ENCODE assay signal across 27 mouse cellular contexts in the genomic region with DNA sequence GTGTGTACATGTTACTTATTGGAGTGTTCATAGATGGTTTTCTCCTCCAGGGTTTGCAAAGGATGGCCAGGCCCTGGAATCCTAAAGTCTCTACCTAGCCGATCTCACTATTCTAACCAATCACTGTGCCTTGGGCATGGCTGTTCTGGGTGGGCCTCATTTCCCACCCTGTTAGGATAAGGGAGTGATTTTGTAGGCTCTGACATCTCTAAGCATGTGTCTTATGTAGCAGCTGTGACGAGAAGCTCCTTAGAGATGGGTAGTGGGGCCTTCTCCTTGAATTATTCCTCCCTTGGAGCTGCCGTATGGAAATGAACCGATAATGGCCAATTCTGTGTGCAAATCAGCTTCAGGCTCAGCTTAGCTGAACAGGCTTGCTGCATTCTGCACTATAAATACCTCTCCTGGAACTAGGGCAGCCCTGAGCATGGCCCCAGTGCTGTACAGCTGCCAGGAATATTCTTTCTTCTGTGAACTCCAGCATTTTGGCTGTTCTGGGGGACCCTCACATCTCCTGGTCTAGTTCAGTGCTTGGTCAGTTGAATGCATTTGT.
A peak's percentile ranks its signal among the peaks of the same experiment; 100 is the strongest.
DNase-seq lines count a peak whose midpoint lies in the region; ATAC-seq and TF ChIP-seq lines count a peak whose summit lies in the region.
"Had no signal": no experiment of that assay in that cellular context is flagged by ENCODE, and none has a peak within 500 bp of the region (broad histone marks: within the 10 kb centered on the region; RNA-seq: fewer than 3 reads in every experiment).

No protein-coding gene starts in this region.

- H3K4me2 ChIP-seq in forebrain, embryonic 12.5 days, result no peak overlapping the region
- no peak overlapping the region for H3K4me2 ChIP-seq in forebrain, embryonic 11.5 days (ENCODE audit: low read depth, low read length, severe bottlenecking)
- H3K4me2 ChIP-seq in hindbrain, embryonic 13.5 days, result no peak overlapping the region
- no peak overlapping the region for H3K4me2 ChIP-seq in hindbrain, embryonic 14.5 days (replicated peaks)
- no peak overlapping the region for H3K4me2 ChIP-seq in midbrain, postnatal 0 days (ENCODE audit: low read depth, low read length, poor library complexity, severe bottlenecking)
- H3K4me2 ChIP-seq in midbrain, embryonic 11.5 days, result no peak overlapping the region
- H3K4me2 ChIP-seq in neural tube, embryonic 14.5 days (ENCODE audit: low read depth, low read length), result no peak overlapping the region
- H3K4me2 ChIP-seq: heart, embryonic 11.5 days; kidney, embryonic 15.5 days; liver, embryonic 12.5 days; midbrain, embryonic 12.5 days had no signal

- DNase-seq in forebrain, embryonic 11.5 days (ENCODE audit: low spot score), result no peak
- DNase-seq in hindbrain, embryonic 14.5 days (ENCODE audit: low spot score), result no peak
- peak; percentile 17 for DNase-seq in midbrain, postnatal 0 days (ENCODE audit: low spot score)
- DNase-seq in midbrain, embryonic 11.5 days (ENCODE audit: low spot score, missing footprints), result no peak
- DNase-seq in layer of hippocampus, adult 8-10 months (ENCODE audit: low spot score in 2 of 2), result no peak
- DNase-seq: adrenal gland, postnatal 10 days; cerebellum, adult 18-20 months; cerebellum, postnatal 10 days; gastrocnemius, postnatal 25 days; heart, adult 11 months; heart, postnatal 4 days; kidney, adult 18-20 months; kidney, postnatal 25 days; layer of hippocampus, postnatal 36 days; left cerebral cortex, postnatal 4 days; liver, postnatal 0 days; lung, postnatal 36 days; thymus, postnatal 4 days had no signal

- H3K9ac ChIP-seq in forebrain, embryonic 12.5 days, result no peak overlapping the region
- no peak overlapping the region for H3K9ac ChIP-seq in forebrain, embryonic 11.5 days (ENCODE audit: low read length)
- H3K9ac ChIP-seq in hindbrain, embryonic 13.5 days, result no peak overlapping the region
- H3K9ac ChIP-seq in hindbrain, embryonic 14.5 days, result no peak overlapping the region
- H3K9ac ChIP-seq in midbrain, postnatal 0 days (replicated peaks; ENCODE audit: low read length, poor library complexity, severe bottlenecking), result no peak overlapping the region
- no peak overlapping the region for H3K9ac ChIP-seq in midbrain, embryonic 11.5 days (ENCODE audit: low read length)
- H3K9ac ChIP-seq in neural tube, embryonic 14.5 days (replicated peaks; ENCODE audit: low read depth, low read length), result no peak overlapping the region
- H3K9ac ChIP-seq: kidney, embryonic 15.5 days; liver, embryonic 12.5 days; liver, postnatal 0 days; midbrain, embryonic 12.5 days had no signal

- peaks cover 18% of the 10 kb centered on the region for H3K27me3 ChIP-seq in forebrain, embryonic 12.5 days
- 0 out of 2 replicates have a peak, but pooled peaks cover 3% of the 10 kb centered on the region for H3K27me3 ChIP-seq in forebrain, embryonic 11.5 days (ENCODE audit: control insufficient read depth, insufficient read depth, low read length)
- H3K27me3 ChIP-seq in hindbrain, embryonic 13.5 days, result no peaks in the 10 kb centered on the region
- H3K27me3 ChIP-seq in hindbrain, embryonic 14.5 days (ENCODE audit: control insufficient read depth, insufficient read depth, low read length), result no peaks in the 10 kb centered on the region
- H3K27me3 ChIP-seq in midbrain, postnatal 0 days (ENCODE audit: insufficient read depth, low read length), result no peaks in the 10 kb centered on the region
- 0 out of 2 replicates have a peak, but pooled peaks cover 2% of the 10 kb centered on the region for H3K27me3 ChIP-seq in midbrain, embryonic 11.5 days (ENCODE audit: control insufficient read depth, insufficient read depth, low read length)
- H3K27me3 ChIP-seq in neural tube, embryonic 14.5 days (ENCODE audit: control insufficient read depth, insufficient read depth, low read length), result no peaks in the 10 kb centered on the region
- H3K27me3 ChIP-seq: CH12.LX; kidney, embryonic 15.5 days; liver, embryonic 12.5 days had no signal

- 0 out of 2 replicates have a peak, but pooled peaks have one; percentile 31 for ATAC-seq in forebrain, embryonic 12.5 days (ENCODE audit: low FRiP score)
- no peak for ATAC-seq in forebrain, embryonic 11.5 days (replicated peaks; ENCODE audit: low FRiP score)
- 0 out of 2 replicates have a peak, but pooled peaks have one; percentile 36 for ATAC-seq in hindbrain, embryonic 13.5 days (ENCODE audit: low FRiP score)
- ATAC-seq in hindbrain, embryonic 14.5 days (ENCODE audit: low FRiP score), result no peak; the same call in 1 of the 2 replicates
- no peak for ATAC-seq in midbrain, postnatal 0 days (ENCODE audit: low FRiP score)
- no peak for ATAC-seq in midbrain, embryonic 11.5 days (ENCODE audit: low FRiP score)
- ATAC-seq in neural tube, embryonic 14.5 days (ENCODE audit: low read depth), result peak; percentile 50; the same call in 1 of the 2 replicates
- ATAC-seq: liver, embryonic 12.5 days; liver, postnatal 0 days had no signal

- no peak overlapping the region for H3K27ac ChIP-seq in forebrain, embryonic 12.5 days
- H3K27ac ChIP-seq in forebrain, embryonic 11.5 days (ENCODE audit: low read depth, low read length), result no peak overlapping the region
- H3K27ac ChIP-seq in hindbrain, embryonic 13.5 days, result 0 out of 2 replicates have a peak overlapping the region, but pooled peaks have one; percentile 25
- H3K27ac ChIP-seq in hindbrain, embryonic 14.5 days, result no peak overlapping the region
- H3K27ac ChIP-seq in midbrain, postnatal 0 days (ENCODE audit: low read depth, low read length), result no peak overlapping the region
- no peak overlapping the region for H3K27ac ChIP-seq in midbrain, embryonic 11.5 days (ENCODE audit: low read depth, low read length)
- H3K27ac ChIP-seq in neural tube, embryonic 14.5 days (ENCODE audit: low read depth, low read length), result peak overlapping the region; percentile 48; the same call in 1 of the 2 replicates
- H3K27ac ChIP-seq: kidney, embryonic 15.5 days; liver, embryonic 12.5 days; midbrain, embryonic 12.5 days had no signal

- H3K4me3 ChIP-seq in forebrain, embryonic 12.5 days (replicated peaks), result no peak overlapping the region
- H3K4me3 ChIP-seq in forebrain, embryonic 11.5 days (ENCODE audit: low read depth, low read length), result no peak overlapping the region
- no peak overlapping the region for H3K4me3 ChIP-seq in hindbrain, embryonic 13.5 days
- H3K4me3 ChIP-seq in hindbrain, embryonic 14.5 days (replicated peaks; ENCODE audit: low read length), result no peak overlapping the region
- H3K4me3 ChIP-seq in midbrain, postnatal 0 days (ENCODE audit: low read depth, low read length), result no peak overlapping the region
- H3K4me3 ChIP-seq in midbrain, embryonic 11.5 days (ENCODE audit: low read depth, low read length), result no peak overlapping the region
- H3K4me3 ChIP-seq in neural tube, embryonic 14.5 days (ENCODE audit: low read depth, low read length), result no peak overlapping the region
- H3K4me3 ChIP-seq: erythroblast, embryonic 14.5 days; kidney, embryonic 15.5 days; liver, embryonic 12.5 days; midbrain, embryonic 12.5 days had no signal

- H3K4me1 ChIP-seq in forebrain, embryonic 12.5 days, result 0 out of 2 replicates have a peak, but pooled peaks cover 3% of the 10 kb centered on the region
- H3K4me1 ChIP-seq in forebrain, embryonic 11.5 days (replicated peaks; ENCODE audit: control insufficient read depth, insufficient read depth, low read length), result no peaks in the 10 kb centered on the region
- H3K4me1 ChIP-seq in hindbrain, embryonic 13.5 days (replicated peaks), result peaks cover 6% of the 10 kb centered on the region; the same call in 1 of the 2 replicates
- H3K4me1 ChIP-seq in hindbrain, embryonic 14.5 days (replicated peaks; ENCODE audit: control insufficient read depth, insufficient read depth, low read length), result peaks cover 4% of the 10 kb centered on the region; the same call in 1 of the 2 replicates
- H3K4me1 ChIP-seq in midbrain, postnatal 0 days (ENCODE audit: insufficient read depth, low read length), result no peaks in the 10 kb centered on the region; the same call in 1 of the 2 replicates
- H3K4me1 ChIP-seq in midbrain, embryonic 11.5 days (ENCODE audit: control insufficient read depth, insufficient read depth, low read length), result no peaks in the 10 kb centered on the region; the same call in 1 of the 2 replicates
- peaks cover 12% of the 10 kb centered on the region for H3K4me1 ChIP-seq in neural tube, embryonic 14.5 days (ENCODE audit: control insufficient read depth, insufficient read depth, low read length)
- H3K4me1 ChIP-seq: kidney, embryonic 15.5 days; liver, embryonic 12.5 days had no signal

- TF ChIP-seq CTCF in midbrain, postnatal 0 days (IDR thresholded peaks at IDR 0.05), result no peak

- no peaks in the 10 kb centered on the region for H3K9me3 ChIP-seq in forebrain, embryonic 12.5 days
- no peaks in the 10 kb centered on the region for H3K9me3 ChIP-seq in forebrain, embryonic 11.5 days (ENCODE audit: control insufficient read depth, low read length)
- H3K9me3 ChIP-seq in hindbrain, embryonic 13.5 days, result no peaks in the 10 kb centered on the region
- no peaks in the 10 kb centered on the region for H3K9me3 ChIP-seq in hindbrain, embryonic 14.5 days (ENCODE audit: control insufficient read depth, low read length)
- H3K9me3 ChIP-seq in midbrain, postnatal 0 days (ENCODE audit: low read length), result no peaks in the 10 kb centered on the region
- H3K9me3 ChIP-seq in midbrain, embryonic 11.5 days (ENCODE audit: control insufficient read depth, low read length), result no peaks in the 10 kb centered on the region
- no peaks in the 10 kb centered on the region for H3K9me3 ChIP-seq in neural tube, embryonic 14.5 days (ENCODE audit: control insufficient read depth, low read length)
- H3K9me3 ChIP-seq: kidney, embryonic 15.5 days; liver, embryonic 12.5 days; midbrain, embryonic 12.5 days had no signal

- no peaks in the 10 kb centered on the region for H3K36me3 ChIP-seq in forebrain, embryonic 12.5 days (replicated peaks)
- no peaks in the 10 kb centered on the region for H3K36me3 ChIP-seq in forebrain, embryonic 11.5 days (ENCODE audit: control insufficient read depth, insufficient read depth, low read length)
- no peaks in the 10 kb centered on the region for H3K36me3 ChIP-seq in hindbrain, embryonic 13.5 days
- no peaks in the 10 kb centered on the region for H3K36me3 ChIP-seq in hindbrain, embryonic 14.5 days (replicated peaks; ENCODE audit: control insufficient read depth, insufficient read depth)
- no peaks in the 10 kb centered on the region for H3K36me3 ChIP-seq in midbrain, postnatal 0 days (ENCODE audit: insufficient read depth, low read length)
- H3K36me3 ChIP-seq in midbrain, embryonic 11.5 days (ENCODE audit: control insufficient read depth, insufficient read depth, low read length), result no peaks in the 10 kb centered on the region
- no peaks in the 10 kb centered on the region for H3K36me3 ChIP-seq in neural tube, embryonic 14.5 days (ENCODE audit: control insufficient read depth, insufficient read depth, low read length)
- H3K36me3 ChIP-seq: kidney, embryonic 15.5 days; liver, embryonic 12.5 days; midbrain, embryonic 12.5 days had no signal

- 80% methylated on average over 4 of the region's 4 CpGs for WGBS in forebrain, embryonic 12.5 days
- WGBS in forebrain, embryonic 11.5 days, result 88% methylated on average over 4 of the region's 4 CpGs
- 77% methylated on average over 4 of the region's 4 CpGs for WGBS in hindbrain, embryonic 13.5 days
- 56% methylated on average over 4 of the region's 4 CpGs for WGBS in hindbrain, embryonic 14.5 days
- 58% methylated on average over 4 of the region's 4 CpGs for WGBS in midbrain, postnatal 0 days
- WGBS in midbrain, embryonic 11.5 days, result 87% methylated on average over 4 of the region's 4 CpGs
- 54% methylated on average over 4 of the region's 4 CpGs for WGBS in neural tube, embryonic 14.5 days

Comparison
In these comparisons a context has a peak if more than half of its experiments do, and no peak if none do; other contexts are left out.
1. ATAC-seq: peak in forebrain, embryonic 12.5 days (single experiment), hindbrain, embryonic 13.5 days (single experiment) and neural tube, embryonic 14.5 days (single experiment); none in forebrain, embryonic 11.5 days (single experiment), hindbrain, embryonic 14.5 days (single experiment), midbrain, postnatal 0 days (single experiment) and midbrain, embryonic 11.5 days (single experiment).
2. H3K27ac ChIP-seq: peak in hindbrain, embryonic 13.5 days (single experiment) and neural tube, embryonic 14.5 days (single experiment); none in forebrain, embryonic 12.5 days (single experiment), forebrain, embryonic 11.5 days (single experiment), hindbrain, embryonic 14.5 days (single experiment), midbrain, postnatal 0 days (single experiment) and midbrain, embryonic 11.5 days (single experiment).